Mouse (Mus musculus) thymus, adult 2 months (tissue): Measurements from ENCODE around the gene Ism2. TPM values are rescaled to one million over a fixed set of nuclear protein-coding genes. Genes with fewer than 3 reads are reported as not detected.

ENCODE experiments used
- DNase-seq: peaks from one replicate; pipeline ENCODE4 v3.0.0; 2021
- H3K27ac ChIP-seq: fragments of 200-500 bp; 2 replicates; pipeline ENCODE4 v1.5.1; 2012; ENCODE audit warnings: low read length, control low read depth; ENCODE audit not compliant: control insufficient read depth, insufficient read depth
- H3K27me3 ChIP-seq: fragments of 200-500 bp; 2 replicates; pipeline ENCODE4 v1.6.1; 2012; ENCODE audit warnings: mild to moderate bottlenecking, low read length, moderate library complexity, mixed read lengths; ENCODE audit not compliant: control insufficient read depth, insufficient read depth
- H3K36me3 ChIP-seq: fragments of 200-500 bp; 2 replicates; pipeline ENCODE4 v1.6.1; 2012; ENCODE audit warnings: mild to moderate bottlenecking, low read length, moderate library complexity; ENCODE audit not compliant: control insufficient read depth, insufficient read depth
- H3K4me1 ChIP-seq: fragments of 200-500 bp; replicated peaks from 2 replicates; pipeline ENCODE4 v1.6.1; 2012; ENCODE audit warnings: low read length; ENCODE audit not compliant: control insufficient read depth, insufficient read depth
- H3K4me3 ChIP-seq: fragments of 200-500 bp; 2 replicates; pipeline ENCODE4 v1.5.1; 2012; ENCODE audit warnings: mild to moderate bottlenecking, low read length, control low read depth, moderate library complexity; ENCODE audit not compliant: control insufficient read depth, insufficient read depth
- CTCF ChIP-seq: fragments of 200-500 bp; IDR thresholded peaks from 2 replicates; pipeline ENCODE4 v1.5.1; 2012; ENCODE audit warnings: mild to moderate bottlenecking, control low read depth, low read length, moderate library complexity, borderline replicate concordance; ENCODE audit not compliant: control insufficient read depth, poor library complexity, insufficient read depth; ENCODE audit errors: extremely low read depth
- POLR2A ChIP-seq: fragments of 200-500 bp; IDR thresholded peaks from 2 replicates; pipeline ENCODE4 v1.6.1; 2012; ENCODE audit warnings: mild to moderate bottlenecking, low read length, control low read depth, moderate library complexity; ENCODE audit not compliant: control insufficient read depth, poor library complexity, insufficient read depth; ENCODE audit errors: extremely low read depth
- WGBS: fragments of 180-500 bp; shearing (Covaris S2); methylation state at CpG from one replicate; pipeline ENCODE4 v1.1.7; 2018; 5-methylcytosine and 5-hydroxymethylcytosine counted together
- polyA plus RNA-seq: library from polyadenylated mRNA; depleted of rRNA; stranded (reverse); fragments of >200 nt; gene quantifications from 2 replicates; pipeline ENCODE4 v1.2.3, GENCODE M21; 2012

Ism2 gene
- polyA plus RNA-seq, 1 experiment, result 0.05 TPM

- no peak overlapping the region for H3K27ac ChIP-seq
- no peak overlapping the region for H3K4me3 ChIP-seq
- no peaks in the 10 kb centered on the region for H3K4me1 ChIP-seq
- no peak for DNase-seq
- TF ChIP-seq POLR2A (no peak), CTCF (no peak)
- H3K27me3 ChIP-seq, result no peaks in the 10 kb centered on the region
- peaks cover 5% of the 10 kb centered on the region; the same call in 1 of the 2 replicates for H3K36me3 ChIP-seq
These were observed 34.3 kb upstream of the Ism2 start for GRCm38 (mm10) chr12:87333794-87334193.

- peaks cover 5% of the 10 kb centered on the region; the same call in 1 of the 2 replicates for H3K36me3 ChIP-seq
- 91% methylated on average over 4 of the region's 4 CpGs for WGBS
- H3K27ac ChIP-seq, result no peak overlapping the region
- H3K4me1 ChIP-seq, result no peaks in the 10 kb centered on the region
- TF ChIP-seq CTCF, result no peak
- no peaks in the 10 kb centered on the region for H3K27me3 ChIP-seq
- no peak for DNase-seq
- no peak overlapping the region for H3K4me3 ChIP-seq
These were observed 33.0 kb upstream of the Ism2 start for GRCm38 (mm10) chr12:87332511-87332910.

- DNase-seq, result no peak
- Histone ChIP-seq H3K36me3 (peaks cover 5% of the 10 kb centered on the region; the same call in 1 of the 2 replicates), H3K27me3 (no peaks in the 10 kb centered on the region), H3K4me1 (no peaks in the 10 kb centered on the region), H3K27ac (no peak overlapping the region), H3K4me3 (no peak overlapping the region)
- WGBS, result 58% methylated on average over 5 of the region's 5 CpGs
- TF ChIP-seq POLR2A (no peak), CTCF (no peak)
These were observed 32.4 kb upstream of the Ism2 start for GRCm38 (mm10) chr12:87331908-87332307.

GRCm38 (mm10) chr12:87331053-87331456 is 31.6 kb upstream of the Ism2 start:
- DNase-seq, result no peak
- TF ChIP-seq CTCF (no peak), POLR2A (no peak)
- WGBS, result 88% methylated on average over 6 of the region's 6 CpGs
- Histone ChIP-seq H3K27me3 (no peaks in the 10 kb centered on the region), H3K36me3 (peaks cover 10% of the 10 kb centered on the region; the same call in 1 of the 2 replicates), H3K4me3 (no peak overlapping the region), H3K27ac (no peak overlapping the region), H3K4me1 (no peaks in the 10 kb centered on the region)

- 29% methylated on average over 2 of the region's 2 CpGs for WGBS
- Histone ChIP-seq H3K4me3 (no peak overlapping the region), H3K27ac (no peak overlapping the region), H3K27me3 (no peaks in the 10 kb centered on the region), H3K4me1 (no peaks in the 10 kb centered on the region), H3K36me3 (peaks cover 10% of the 10 kb centered on the region; the same call in 1 of the 2 replicates)
- no peak for DNase-seq
- TF ChIP-seq POLR2A, result no peak
These were observed 30.7 kb upstream of the Ism2 start for GRCm38 (mm10) chr12:87330213-87330612.

GRCm38 (mm10) chr12:87328025-87328424 is 28.5 kb upstream of the Ism2 start:
- 95% methylated on average over 4 of the region's 4 CpGs for WGBS
- no peak for DNase-seq

GRCm38 (mm10) chr12:87327610-87328009 is 28.1 kb upstream of the Ism2 start:
- H3K36me3 ChIP-seq, result peaks cover 10% of the 10 kb centered on the region; the same call in 1 of the 2 replicates
- no peaks in the 10 kb centered on the region for H3K4me1 ChIP-seq

More at GRCm38 (mm10) chr12:87328025-87328424, 28.5 kb upstream of the Ism2 start:
- H3K36me3 ChIP-seq, result peaks cover 10% of the 10 kb centered on the region; the same call in 1 of the 2 replicates
- H3K4me1 ChIP-seq, result no peaks in the 10 kb centered on the region
- H3K4me3 ChIP-seq, result no peak overlapping the region
- H3K27me3 ChIP-seq, result no peaks in the 10 kb centered on the region
- no peak overlapping the region for H3K27ac ChIP-seq
- TF ChIP-seq POLR2A (no peak), CTCF (no peak)

More at GRCm38 (mm10) chr12:87327610-87328009, 28.1 kb upstream of the Ism2 start:
- Histone ChIP-seq H3K27ac (no peak overlapping the region), H3K27me3 (no peaks in the 10 kb centered on the region), H3K4me3 (no peak overlapping the region)
- TF ChIP-seq POLR2A (no peak), CTCF (no peak)
- 59% methylated on average over 7 of the region's 7 CpGs for WGBS
- DNase-seq, result no peak
